Mouse (Mus musculus) urinary bladder, postnatal 14 days (tissue): ENCODE data around the gene Hephl1.

Experiments used
- DNase-seq: peaks from one replicate; pipeline ENCODE4 v3.0.0; 2021; ENCODE audit warnings: low spot score

Hephl1 gene

GRCm38 (mm10) chr9:15060026-15060425 lies 51.9 kb downstream of the Hephl1 start:
- no peak for DNase-seq

GRCm38 (mm10) chr9:15045740-15046139 lies 66.2 kb downstream of the Hephl1 start:
- DNase-seq, result no peak

- DNase-seq, result peak; percentile 64
Measured at GRCm38 (mm10) chr9:15045084-15045669, 66.7 kb downstream of the Hephl1 start, which contains the start of gene Panx1. Gene Panx1, minus strand, starts transcription at chr9:15045478.

- DNase-seq, result no peak
Measured at GRCm38 (mm10) chr9:15044391-15045083, 67.4 kb downstream of the Hephl1 start.

GRCm38 (mm10) chr9:15041556-15041955 lies 70.4 kb downstream of the Hephl1 start:
- no peak for DNase-seq

GRCm38 (mm10) chr9:15039848-15040247 lies 72.1 kb downstream of the Hephl1 start:
- DNase-seq, result no peak

GRCm38 (mm10) chr9:15037704-15038103 lies 74.2 kb downstream of the Hephl1 start:
- no peak for DNase-seq

- DNase-seq, result peak; percentile 59
Measured at GRCm38 (mm10) chr9:15037237-15037636, 74.7 kb downstream of the Hephl1 start.

GRCm38 (mm10) chr9:15036807-15037206 lies 75.1 kb downstream of the Hephl1 start:
- DNase-seq, result no peak

- DNase-seq, result no peak
Measured at GRCm38 (mm10) chr9:15036405-15036804, 75.5 kb downstream of the Hephl1 start.

GRCm38 (mm10) chr9:15035979-15036378 lies 75.9 kb downstream of the Hephl1 start:
- no peak for DNase-seq

- DNase-seq, result no peak
Measured at GRCm38 (mm10) chr9:15034546-15035273, 77.2 kb downstream of the Hephl1 start.

GRCm38 (mm10) chr9:15033568-15034160 lies 78.2 kb downstream of the Hephl1 start:
- DNase-seq, result peak; percentile 35

- no peak for DNase-seq
Measured at GRCm38 (mm10) chr9:15032797-15033196, 79.1 kb downstream of the Hephl1 start.

GRCm38 (mm10) chr9:15030771-15031170 lies 81.1 kb downstream of the Hephl1 start:
- DNase-seq, result no peak

GRCm38 (mm10) chr9:15029025-15029727 lies 82.7 kb downstream of the Hephl1 start:
- peak; percentile 66 for DNase-seq

- no peak for DNase-seq
Measured at GRCm38 (mm10) chr9:15027725-15028124, 84.2 kb downstream of the Hephl1 start.

GRCm38 (mm10) chr9:15023049-15023448 lies 88.9 kb downstream of the Hephl1 start:
- no peak for DNase-seq

GRCm38 (mm10) chr9:15021156-15021555 lies 90.8 kb downstream of the Hephl1 start:
- DNase-seq, result no peak

GRCm38 (mm10) chr9:15020561-15021080 lies 91.3 kb downstream of the Hephl1 start:
- no peak for DNase-seq

GRCm38 (mm10) chr9:15018756-15019131 lies 93.2 kb downstream of the Hephl1 start:
- no peak for DNase-seq
